Mouse (Mus musculus) CH12.LX (cell line): ENCODE measurements around the gene Pigg.

Experiments used
- CTCF ChIP-seq, 2 experiments: IDR thresholded peaks in 1 of 2; conservative IDR thresholded peaks in 1 of 2; 2 replicates each; pipeline ENCODE4 v1.5.1; 2011 to 2012; ENCODE audit warnings: low read depth in 2 of 2, low read length in 2 of 2, improper control_type of control experiment in 1 of 2, inconsistent platforms in 1 of 2, mild to moderate bottlenecking in 1 of 2, moderate library complexity in 1 of 2
- EP300 ChIP-seq: IDR thresholded peaks from 2 replicates; pipeline ENCODE4 v1.6.1; 2011; ENCODE audit warnings: low read length, improper control_type of control experiment
- NRF1 ChIP-seq: IDR thresholded peaks from 2 replicates; pipeline ENCODE4 v1.6.1; 2014; ENCODE audit warnings: low read depth, mild to moderate bottlenecking, inconsistent platforms, low read length, improper control_type of control experiment, moderate library complexity
- POLR2AphosphoS2 ChIP-seq: IDR thresholded peaks from 2 replicates; pipeline ENCODE4 v1.6.1; 2011; ENCODE audit warnings: low read depth, low read length, improper control_type of control experiment
- SIN3A ChIP-seq: IDR thresholded peaks from 2 replicates; pipeline ENCODE4 v1.6.1; 2012; ENCODE audit warnings: low read length, improper control_type of control experiment, inconsistent platforms
- SMC3 ChIP-seq: IDR thresholded peaks from 2 replicates; pipeline ENCODE4 v1.6.1; 2011; ENCODE audit warnings: low read depth, low read length, improper control_type of control experiment

DNA sequence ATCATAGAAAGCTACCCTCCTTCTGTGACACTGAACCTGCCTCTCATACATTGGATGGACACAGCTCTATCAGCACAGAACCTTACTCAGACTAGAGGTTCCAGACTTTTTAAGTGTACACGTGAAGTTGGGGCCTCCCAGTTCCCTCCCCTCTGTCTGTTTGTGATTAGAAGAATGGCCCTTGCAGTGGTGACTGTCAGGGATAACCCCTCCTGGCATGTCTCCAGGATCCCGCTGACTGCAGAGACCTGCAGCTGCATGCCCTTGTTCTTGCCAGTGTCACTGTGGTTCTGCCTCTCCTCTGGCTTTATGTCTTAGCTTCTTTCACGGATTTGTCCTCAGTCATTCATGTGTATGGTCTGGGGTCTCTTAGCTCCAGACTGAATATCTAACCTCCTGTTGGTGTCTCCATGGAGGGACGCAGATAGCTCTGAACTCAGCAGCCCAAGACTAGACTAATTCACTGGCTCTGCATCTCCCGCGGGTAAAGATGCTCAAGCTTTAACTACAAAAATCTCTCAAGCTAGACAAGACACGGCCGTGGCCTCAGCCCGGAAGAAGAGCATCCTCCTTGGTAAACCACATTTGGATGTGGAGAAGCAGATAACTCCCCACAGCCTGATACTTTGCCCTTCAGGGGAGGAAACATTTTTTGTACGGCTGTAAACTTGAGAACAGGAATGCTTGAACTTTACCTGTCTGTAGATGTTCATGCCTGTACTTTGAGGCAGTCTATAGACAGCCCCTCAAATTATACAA, 33.1 kb downstream of the Pigg start:
- TF ChIP-seq NRF1 (no peak), POLR2AphosphoS2 (no peak), CTCF (conservative IDR thresholded peaks at IDR 0.05 in 1 of 2, IDR thresholded peaks at IDR 0.05 in 1 of 2; ENCODE audit: low read depth in 2 of 2, low read length in 2 of 2) (no peak), SIN3A (no peak), EP300 (no peak), SMC3 (no peak)
